Mouse (Mus musculus) spleen, adult 12 weeks (tissue): ENCODE results near the gene Trpm5.

Source experiments
- DNase-seq: peaks from one replicate; pipeline ENCODE4 v3.0.0; 2022; ENCODE audit warnings: low spot score

The Trpm5 gene

GRCm38 (mm10) chr7:143094592-143095553 lies at the start of gene Trpm5:
TSS of gene Trpm5 (minus strand) at chr7:143094642.
- DNase-seq: no peak

- DNase-seq: no peak
Measured at GRCm38 (mm10) chr7:143142680-143143079, 48.2 kb upstream of the Trpm5 start.

GRCm38 (mm10) chr7:143139932-143140331 lies 45.5 kb upstream of the Trpm5 start:
- DNase-seq: no peak

DNA sequence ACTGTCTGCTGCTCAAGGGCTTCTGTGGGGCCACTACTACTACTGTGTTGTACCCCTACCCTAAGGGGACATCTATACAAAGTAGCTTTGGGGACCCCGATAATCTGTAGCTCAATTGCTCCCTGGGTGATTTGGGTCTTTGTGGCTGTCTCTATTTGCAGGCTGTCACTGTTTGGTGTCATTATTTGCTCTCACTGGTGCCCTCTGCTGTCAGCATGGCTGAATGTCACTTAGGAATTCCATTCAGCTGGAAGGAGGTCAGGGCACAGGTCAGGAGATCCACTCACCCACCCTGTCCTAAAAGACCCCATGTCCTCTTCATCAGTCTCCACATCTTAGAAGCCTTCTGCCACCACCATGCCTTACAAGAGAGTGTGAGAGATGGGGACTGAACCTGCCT lies 44.3 kb upstream of the Trpm5 start:
- DNase-seq: no peak

- DNase-seq: no peak
Measured at GRCm38 (mm10) chr7:143136561-143136960, 42.1 kb upstream of the Trpm5 start.

DNA sequence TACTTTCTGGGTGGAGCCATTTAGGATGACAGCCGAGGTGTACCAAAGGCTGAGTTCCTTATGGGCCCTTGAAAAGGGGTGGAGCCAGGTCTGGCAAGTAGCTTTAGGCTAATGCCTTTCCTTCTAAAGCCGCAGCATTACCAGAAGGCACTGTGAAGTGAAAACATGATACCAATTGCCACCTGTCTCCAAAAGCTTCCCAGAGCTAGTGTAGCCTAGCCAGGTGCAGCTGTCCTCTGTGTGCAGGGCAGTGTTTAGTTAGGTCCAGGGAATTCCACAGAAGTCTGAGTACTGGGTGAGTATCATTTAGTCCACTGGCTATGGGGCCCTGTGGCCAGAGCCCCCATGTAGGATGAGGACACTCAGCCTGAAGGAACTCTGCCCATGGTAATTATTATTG lies 41.7 kb upstream of the Trpm5 start:
- DNase-seq: no peak

- DNase-seq: no peak
Measured at GRCm38 (mm10) chr7:143132815-143133214, 38.4 kb upstream of the Trpm5 start.

GRCm38 (mm10) chr7:143124902-143125301 lies 30.5 kb upstream of the Trpm5 start:
- no peak for DNase-seq

GRCm38 (mm10) chr7:143123876-143124669 lies 29.6 kb upstream of the Trpm5 start:
- DNase-seq: no peak

DNA sequence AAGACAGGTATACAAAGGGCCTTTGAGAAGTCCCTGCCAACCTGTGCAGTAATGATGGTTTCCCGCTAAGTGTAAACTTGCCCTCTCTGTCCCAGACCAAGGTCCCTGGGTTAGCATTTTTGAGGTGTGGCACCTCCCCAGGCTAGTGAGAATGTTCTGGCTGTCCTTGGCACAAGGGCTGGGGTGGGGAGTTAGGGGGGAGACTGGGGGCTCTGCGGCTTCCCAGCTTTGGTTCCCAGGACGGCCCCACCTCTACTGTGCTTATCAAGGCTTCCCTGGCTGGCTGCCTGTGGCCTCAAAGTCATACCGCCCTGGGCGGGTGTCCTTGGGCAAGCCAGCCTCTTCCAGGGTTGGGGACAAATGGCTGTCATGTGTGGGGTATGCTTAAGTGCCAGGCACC lies 27.7 kb upstream of the Trpm5 start:
- no peak for DNase-seq

GRCm38 (mm10) chr7:143119826-143120225 lies 25.4 kb upstream of the Trpm5 start:
- no peak for DNase-seq

GRCm38 (mm10) chr7:143119407-143119806 lies 25.0 kb upstream of the Trpm5 start:
- no peak for DNase-seq

DNA sequence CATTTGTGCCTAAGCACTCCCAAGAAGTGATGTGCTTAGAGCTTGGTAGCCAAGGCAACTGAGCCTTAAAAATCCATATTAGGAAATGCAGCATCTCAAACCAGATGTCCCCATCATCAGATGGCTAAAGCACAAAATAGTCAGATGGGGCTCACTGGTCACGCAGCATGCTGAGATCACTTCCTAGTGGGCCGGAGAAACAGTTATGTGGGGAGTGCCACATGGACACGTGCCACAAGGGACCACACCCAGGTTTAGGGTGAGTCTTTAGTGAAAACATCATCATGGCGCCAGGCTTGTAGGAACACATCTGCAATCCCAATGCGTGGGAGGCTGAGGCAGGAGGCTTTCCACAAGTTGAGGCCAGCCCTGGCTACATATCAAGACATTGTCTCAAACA lies 22.1 kb upstream of the Trpm5 start:
- no peak for DNase-seq

GRCm38 (mm10) chr7:143114773-143115172 lies 20.3 kb upstream of the Trpm5 start:
- DNase-seq: no peak

DNA sequence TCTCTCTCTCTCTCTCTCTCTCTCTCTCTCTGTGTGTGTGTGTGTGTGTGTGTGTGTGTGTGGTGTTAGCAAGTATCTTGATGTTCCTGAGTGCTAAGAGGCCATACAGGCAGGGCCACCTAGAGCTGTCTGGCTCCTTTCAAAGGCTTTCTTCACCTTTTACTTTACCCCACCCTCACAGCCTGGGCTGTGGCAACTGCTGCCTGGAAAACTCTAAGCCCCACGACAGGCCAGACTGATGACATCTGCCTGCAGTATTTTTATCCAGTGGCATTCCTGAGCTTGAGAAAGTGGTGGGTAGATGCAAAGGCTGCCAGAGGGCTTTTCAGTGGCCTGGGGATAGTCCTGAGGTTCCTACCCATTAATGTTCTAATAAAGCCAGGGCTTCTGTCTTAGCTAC lies 18.0 kb upstream of the Trpm5 start:
- no peak for DNase-seq

- no peak for DNase-seq
Measured at GRCm38 (mm10) chr7:143111719-143112118, 17.3 kb upstream of the Trpm5 start.

GRCm38 (mm10) chr7:143110803-143111202 lies 16.4 kb upstream of the Trpm5 start:
- DNase-seq: no peak

DNA sequence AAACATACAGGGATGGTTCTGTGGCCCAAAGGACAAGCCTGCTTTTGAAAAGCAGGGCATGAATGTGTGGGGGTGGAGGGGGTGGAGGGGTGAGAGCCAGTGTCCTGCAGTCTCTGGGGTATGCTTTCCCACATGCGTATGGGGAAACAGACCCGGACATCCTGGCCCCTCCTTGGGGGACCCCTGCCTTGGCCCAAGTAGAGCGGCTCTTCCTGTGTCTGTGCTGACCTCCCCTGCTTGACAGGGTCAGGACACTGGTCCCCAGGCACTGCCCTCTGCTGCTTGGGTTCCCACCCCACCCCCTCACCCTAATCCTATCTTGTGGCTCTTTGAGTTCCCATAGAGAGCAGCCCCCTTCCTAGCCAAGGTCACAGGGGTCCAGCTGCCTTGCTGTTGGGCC lies 15.3 kb upstream of the Trpm5 start:
- DNase-seq: no peak

DNA sequence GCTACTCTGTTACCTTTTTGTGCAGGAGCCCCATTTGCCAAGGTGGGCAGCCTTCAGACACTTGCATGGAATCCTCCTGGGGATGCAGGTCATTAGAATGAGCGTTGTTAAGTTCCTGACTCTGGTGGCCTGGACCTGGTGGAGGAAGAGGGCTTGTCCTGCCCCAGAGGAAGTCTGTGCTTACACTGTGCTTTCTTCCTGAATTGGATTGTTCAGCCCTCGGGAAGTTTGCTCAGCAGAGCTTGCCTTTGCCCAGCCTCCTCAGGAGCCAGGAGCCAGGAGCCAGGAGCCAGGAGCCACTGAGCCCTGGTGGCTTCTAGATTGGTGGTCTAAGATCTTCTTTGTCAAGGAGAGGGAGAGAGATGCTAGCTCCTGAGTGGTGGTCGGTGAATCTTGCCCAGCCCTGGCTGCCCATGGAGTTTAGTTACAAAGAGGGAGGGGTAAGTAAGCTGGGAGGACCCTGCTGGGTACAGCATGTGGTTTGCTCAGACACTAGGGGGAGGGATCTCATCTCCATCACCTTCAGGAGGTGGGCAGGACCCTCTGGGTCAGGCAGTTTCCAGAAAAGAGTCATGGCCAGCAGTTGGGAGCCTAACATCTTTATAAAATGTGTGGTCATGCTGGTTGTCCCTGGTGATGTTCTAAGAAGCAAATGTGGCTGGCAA lies 14.7 kb upstream of the Trpm5 start:
- no peak for DNase-seq

DNA sequence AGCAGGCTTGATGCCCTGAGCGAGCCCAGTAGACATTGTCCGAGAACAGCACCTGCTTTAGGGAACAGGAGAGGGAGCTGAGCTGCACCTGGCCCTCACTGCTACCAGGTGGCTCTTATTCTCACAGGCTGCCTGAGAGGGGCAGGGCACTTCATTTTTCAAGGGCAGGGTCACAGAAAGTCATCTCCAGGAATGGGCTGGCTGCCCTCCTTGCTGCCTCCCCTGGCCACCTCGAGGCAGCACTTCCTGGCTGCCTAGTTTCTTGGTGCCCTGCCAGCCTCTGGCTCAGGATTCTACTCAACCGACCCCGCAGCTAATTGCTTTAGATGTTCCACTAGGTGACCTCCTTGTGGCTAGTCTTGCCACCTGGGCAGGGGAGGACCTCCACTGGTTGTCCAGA lies 13.8 kb upstream of the Trpm5 start:
- DNase-seq: no peak

- DNase-seq: no peak
Measured at GRCm38 (mm10) chr7:143106672-143107465, 12.4 kb upstream of the Trpm5 start.

DNA sequence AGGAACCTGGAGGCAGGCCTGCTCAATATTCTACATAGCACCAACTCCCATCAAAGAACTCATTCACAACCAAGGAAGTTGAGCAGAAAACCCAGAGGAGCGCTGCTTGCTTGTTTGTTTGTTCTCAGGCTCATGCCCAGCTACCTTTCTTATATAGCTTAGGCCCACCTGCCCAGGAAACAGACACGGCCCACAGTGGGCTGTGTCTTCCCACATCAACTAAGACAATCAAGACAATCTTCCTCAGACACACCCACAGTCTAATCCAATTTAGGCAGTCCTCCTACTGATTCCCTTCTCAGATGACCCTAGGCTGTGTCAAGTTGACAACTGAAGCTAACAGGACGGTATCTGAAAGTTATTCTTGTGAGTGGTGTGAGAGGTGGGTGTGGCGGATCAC lies 11.6 kb upstream of the Trpm5 start, which contains the start of gene Kcnq1:
Gene Kcnq1, plus strand, starts transcription at position 301 of the 400 bp plus-strand sequence.
- DNase-seq: no peak
